Mouse (Mus musculus): ENCODE results near the gene Kndc1.

Gene Kndc1

GRCm38 (mm10) chr7:139908176-139908575 lies 13.7 kb downstream of the Kndc1 start:
- DNase-seq = peak; percentile 67

- no peak for DNase-seq
Observed at GRCm38 (mm10) chr7:139909469-139909868, 15.0 kb downstream of the Kndc1 start.

GRCm38 (mm10) chr7:139910204-139910835 lies 15.8 kb downstream of the Kndc1 start:
- peak; percentile 62 for DNase-seq

- DNase-seq = peak; percentile 24
Observed at GRCm38 (mm10) chr7:139914141-139915047, 19.9 kb downstream of the Kndc1 start.

- DNase-seq = no peak
Observed at GRCm38 (mm10) chr7:139915646-139916257, 21.3 kb downstream of the Kndc1 start.

- no peak for DNase-seq
Observed at GRCm38 (mm10) chr7:139916345-139916744, 21.8 kb downstream of the Kndc1 start.

GRCm38 (mm10) chr7:139918262-139918661 lies 23.8 kb downstream of the Kndc1 start:
- no peak for DNase-seq

- no peak for DNase-seq
Observed at GRCm38 (mm10) chr7:139930732-139931131, 36.2 kb downstream of the Kndc1 start.

GRCm38 (mm10) chr7:139936705-139937104 lies 42.2 kb downstream of the Kndc1 start:
- DNase-seq = no peak

GRCm38 (mm10) chr7:139937138-139937537 lies 42.6 kb downstream of the Kndc1 start:
- DNase-seq = no peak

GRCm38 (mm10) chr7:139937810-139938209 lies 43.3 kb downstream of the Kndc1 start:
- no peak for DNase-seq

GRCm38 (mm10) chr7:139940476-139941209 lies 46.1 kb downstream of the Kndc1 start:
- no peak for DNase-seq

- DNase-seq = no peak
Observed at GRCm38 (mm10) chr7:139943674-139944281, 49.3 kb downstream of the Kndc1 start, which contains the start of gene Utf1. Utf1 (plus strand) TSS chr7:139943789.

GRCm38 (mm10) chr7:139944291-139945240 lies 50.1 kb downstream of the Kndc1 start:
- DNase-seq = no peak

- no peak for DNase-seq
Observed at GRCm38 (mm10) chr7:139945516-139945915, 51.0 kb downstream of the Kndc1 start.

- no peak for DNase-seq
Observed at GRCm38 (mm10) chr7:139946032-139946431, 51.5 kb downstream of the Kndc1 start.

- no peak for DNase-seq
Observed at GRCm38 (mm10) chr7:139949893-139950282, 55.4 kb downstream of the Kndc1 start.

GRCm38 (mm10) chr7:139950283-139950971 lies 55.9 kb downstream of the Kndc1 start:
- DNase-seq = no peak

GRCm38 (mm10) chr7:139951079-139951478 lies 56.6 kb downstream of the Kndc1 start:
- DNase-seq = no peak

- DNase-seq = no peak
Observed at GRCm38 (mm10) chr7:139951991-139952633, 57.6 kb downstream of the Kndc1 start.

Measured in cerebellum, adult 11-12 months (tissue).